Mouse (Mus musculus): ENCODE measurements at regions not wholly inside any gene's neighbourhood (a gene's known extent, or its start where the extent isn't known, plus 50 kb on each side); places are given as distances from the start of the nearest gene placed in this dataset.
A peak's percentile ranks its signal among the peaks of the same experiment; 100 is the strongest.

GRCm38 (mm10) chr9:73258640-73259039 lies 145.4 kb downstream of the Rsl24d1 start:
- Histone ChIP-seq H3K27me3 (ENCODE audit: insufficient read depth, poor library complexity, severe bottlenecking) (no peaks in the 10 kb centered on the region), H3K4me3 (no peak overlapping the region), H3K36me3 (no peaks in the 10 kb centered on the region), H3K9me3 (no peaks in the 10 kb centered on the region), H3K4me1 (replicated peaks) (peaks cover 8% of the 10 kb centered on the region; the same call in 1 of the 2 replicates), H3K27ac (no peak overlapping the region)
- no peak for DNase-seq (ENCODE audit: low spot score)
- WGBS: 89% methylated on average over 8 of the region's 8 CpGs

- no peak overlapping the region for H3K4me3 ChIP-seq
- no peaks in the 10 kb centered on the region for H3K27me3 ChIP-seq (ENCODE audit: insufficient read depth, poor library complexity, severe bottlenecking)
- H3K36me3 ChIP-seq: no peaks in the 10 kb centered on the region
- 28% methylated on average over 5 of the region's 5 CpGs for WGBS
- DNase-seq (ENCODE audit: low spot score): peak; percentile 27
- H3K9me3 ChIP-seq: no peaks in the 10 kb centered on the region
- H3K27ac ChIP-seq: no peak overlapping the region
- peaks cover 8% of the 10 kb centered on the region; the same call in 1 of the 2 replicates for H3K4me1 ChIP-seq (replicated peaks)
These were observed 149.5 kb downstream of the Rsl24d1 start for GRCm38 (mm10) chr9:73262711-73263110.

DNA sequence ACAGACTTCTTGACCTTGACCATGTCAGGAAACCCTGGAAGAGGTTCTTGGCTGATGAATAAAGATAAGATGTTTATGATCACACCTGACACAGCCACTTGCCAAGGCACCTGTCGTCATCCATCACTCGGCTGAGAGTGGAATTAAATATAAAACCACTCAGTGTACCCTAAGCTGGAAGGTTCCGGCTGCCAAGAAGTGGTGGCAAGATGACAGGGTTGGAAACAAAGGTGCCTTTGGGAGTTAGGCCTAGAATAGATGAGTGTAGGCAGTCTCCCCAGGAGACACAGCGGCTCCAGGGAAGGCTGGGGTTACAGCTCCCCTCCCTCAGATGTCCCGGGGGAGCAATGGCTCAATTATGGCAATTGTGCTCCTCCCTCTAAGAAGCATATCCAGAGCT lies 157.0 kb downstream of the Rsl24d1 start:
- no peak for DNase-seq (ENCODE audit: low spot score)
- WGBS: 85% methylated on average over 5 of the region's 5 CpGs
- no peak overlapping the region for H3K27ac ChIP-seq
- no peaks in the 10 kb centered on the region for H3K27me3 ChIP-seq (ENCODE audit: insufficient read depth, poor library complexity, severe bottlenecking)
- H3K4me1 ChIP-seq (replicated peaks): no peaks in the 10 kb centered on the region
- H3K9me3 ChIP-seq: no peaks in the 10 kb centered on the region
- no peak overlapping the region for H3K4me3 ChIP-seq
- no peaks in the 10 kb centered on the region for H3K36me3 ChIP-seq

DNA sequence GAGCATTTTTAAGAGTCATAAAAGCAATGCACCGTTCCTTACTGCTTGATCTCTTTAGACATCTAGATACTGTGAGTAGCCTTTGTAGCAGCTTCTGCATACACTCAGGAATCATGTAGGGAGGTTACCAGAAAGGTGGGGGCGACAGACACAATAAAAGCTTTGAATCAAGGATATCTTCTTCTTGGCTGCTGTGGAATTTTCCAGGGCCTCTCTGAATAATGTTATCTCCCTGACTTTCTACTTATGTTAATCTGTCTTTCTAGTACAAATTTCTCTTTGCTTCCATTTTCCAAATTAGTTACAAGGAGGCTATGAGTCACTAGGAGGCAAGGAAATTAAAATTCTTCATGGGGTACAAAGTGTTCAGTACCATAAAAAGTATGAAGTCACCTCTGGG lies 159.4 kb downstream of the Rsl24d1 start:
- Histone ChIP-seq H3K27ac (no peak overlapping the region), H3K9me3 (no peaks in the 10 kb centered on the region), H3K4me3 (no peak overlapping the region), H3K4me1 (replicated peaks) (no peaks in the 10 kb centered on the region), H3K36me3 (no peaks in the 10 kb centered on the region), H3K27me3 (ENCODE audit: insufficient read depth, poor library complexity, severe bottlenecking) (no peaks in the 10 kb centered on the region)
- 77% methylated on average over 2 of the region's 2 CpGs for WGBS
- DNase-seq (ENCODE audit: low spot score): no peak

DNA sequence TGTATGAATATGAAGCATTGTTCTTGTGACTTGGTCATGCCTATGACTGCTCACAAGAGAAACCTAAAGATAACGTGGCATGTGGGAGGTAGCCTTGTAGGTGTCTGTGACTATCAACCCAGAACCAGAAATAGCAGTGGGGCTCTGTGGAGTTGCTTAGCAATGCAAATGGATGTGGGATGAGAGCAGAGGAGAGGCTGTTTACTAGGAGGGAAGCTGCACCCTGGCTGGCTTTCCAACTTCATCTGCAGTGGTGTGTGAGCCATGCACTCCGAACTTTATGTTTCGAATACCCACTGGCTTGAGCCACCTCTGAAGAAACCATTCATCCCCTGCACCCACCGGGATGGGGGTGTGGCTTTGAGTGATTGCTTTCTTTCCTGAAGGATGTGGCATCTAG lies 160.5 kb downstream of the Rsl24d1 start:
- no peaks in the 10 kb centered on the region for H3K36me3 ChIP-seq
- WGBS: 77% methylated on average over 4 of the region's 4 CpGs
- H3K27me3 ChIP-seq (ENCODE audit: insufficient read depth, poor library complexity, severe bottlenecking): no peaks in the 10 kb centered on the region
- H3K4me1 ChIP-seq (replicated peaks): no peaks in the 10 kb centered on the region
- H3K9me3 ChIP-seq: no peaks in the 10 kb centered on the region
- DNase-seq (ENCODE audit: low spot score): no peak
- no peak overlapping the region for H3K4me3 ChIP-seq
- H3K27ac ChIP-seq: no peak overlapping the region

DNA sequence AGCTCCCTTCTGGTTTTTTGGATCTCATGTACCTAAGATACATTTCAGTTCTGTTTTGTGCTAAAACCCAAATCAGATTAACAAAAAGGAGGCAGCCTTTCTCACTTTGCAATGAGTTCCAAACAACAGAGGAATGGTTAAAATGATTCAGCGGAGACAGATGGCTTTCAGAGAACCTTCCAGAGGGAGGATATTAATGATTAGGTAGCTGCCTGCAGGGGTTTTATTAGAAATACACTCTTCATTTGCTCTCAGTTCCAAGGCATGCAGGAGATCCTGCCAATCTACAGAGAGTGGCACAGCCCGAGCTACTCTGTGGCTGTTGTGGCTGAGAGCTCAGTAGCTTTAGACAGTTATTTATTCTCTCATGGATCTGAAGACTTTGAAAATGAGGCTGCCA lies 162.4 kb downstream of the Rsl24d1 start:
- DNase-seq (ENCODE audit: low spot score): no peak
- Histone ChIP-seq H3K27ac (no peak overlapping the region), H3K36me3 (no peaks in the 10 kb centered on the region), H3K4me3 (no peak overlapping the region), H3K9me3 (no peaks in the 10 kb centered on the region), H3K4me1 (replicated peaks) (no peaks in the 10 kb centered on the region), H3K27me3 (ENCODE audit: insufficient read depth, poor library complexity, severe bottlenecking) (no peaks in the 10 kb centered on the region)
- 82% methylated on average over 2 of the region's 2 CpGs for WGBS

DNA sequence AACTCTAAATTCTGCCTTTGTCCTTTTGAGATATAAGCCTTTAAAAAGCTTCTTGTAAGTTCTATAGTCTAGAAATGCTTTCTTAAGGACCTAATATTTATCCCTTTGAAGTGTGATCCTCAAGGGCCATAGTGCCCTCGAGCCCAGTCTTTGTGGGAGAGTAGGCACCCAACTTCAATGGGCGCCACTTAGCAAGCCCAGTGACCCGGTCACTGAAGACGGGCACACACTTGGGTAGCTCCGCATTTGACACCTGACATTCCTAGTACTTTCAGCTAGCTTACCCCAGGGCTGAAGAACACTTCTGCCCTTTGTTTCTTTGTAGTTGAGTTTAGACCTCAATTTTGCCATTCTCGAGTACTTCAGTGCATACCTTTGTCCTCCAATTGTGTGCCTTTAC lies 182.1 kb downstream of the Rsl24d1 start:
- no peak for DNase-seq (ENCODE audit: low spot score)
- no peaks in the 10 kb centered on the region for H3K27me3 ChIP-seq (ENCODE audit: insufficient read depth, poor library complexity, severe bottlenecking)
- no peaks in the 10 kb centered on the region for H3K9me3 ChIP-seq
- H3K27ac ChIP-seq: no peak overlapping the region
- no peaks in the 10 kb centered on the region for H3K36me3 ChIP-seq
- H3K4me1 ChIP-seq (replicated peaks): no peaks in the 10 kb centered on the region
- 86% methylated on average over 6 of the region's 6 CpGs for WGBS
- no peak overlapping the region for H3K4me3 ChIP-seq

GRCm38 (mm10) chr9:73302156-73302918 lies 189.1 kb downstream of the Rsl24d1 start:
- DNase-seq (ENCODE audit: low spot score): peak; percentile 10

GRCm38 (mm10) chr9:73317048-73317447 lies 203.8 kb downstream of the Rsl24d1 start:
- 81% methylated on average over 1 of the region's 1 CpGs for WGBS
- H3K9me3 ChIP-seq: no peaks in the 10 kb centered on the region
- no peak for DNase-seq (ENCODE audit: low spot score)

More at GRCm38 (mm10) chr9:73302156-73302918, 189.1 kb downstream of the Rsl24d1 start:
- Histone ChIP-seq H3K4me3 (no peak overlapping the region), H3K9me3 (no peaks in the 10 kb centered on the region), H3K4me1 (replicated peaks) (no peaks in the 10 kb centered on the region), H3K27ac (no peak overlapping the region), H3K36me3 (no peaks in the 10 kb centered on the region), H3K27me3 (ENCODE audit: insufficient read depth, poor library complexity, severe bottlenecking) (no peaks in the 10 kb centered on the region)
- WGBS: 90% methylated on average over 5 of the region's 5 CpGs

DNA sequence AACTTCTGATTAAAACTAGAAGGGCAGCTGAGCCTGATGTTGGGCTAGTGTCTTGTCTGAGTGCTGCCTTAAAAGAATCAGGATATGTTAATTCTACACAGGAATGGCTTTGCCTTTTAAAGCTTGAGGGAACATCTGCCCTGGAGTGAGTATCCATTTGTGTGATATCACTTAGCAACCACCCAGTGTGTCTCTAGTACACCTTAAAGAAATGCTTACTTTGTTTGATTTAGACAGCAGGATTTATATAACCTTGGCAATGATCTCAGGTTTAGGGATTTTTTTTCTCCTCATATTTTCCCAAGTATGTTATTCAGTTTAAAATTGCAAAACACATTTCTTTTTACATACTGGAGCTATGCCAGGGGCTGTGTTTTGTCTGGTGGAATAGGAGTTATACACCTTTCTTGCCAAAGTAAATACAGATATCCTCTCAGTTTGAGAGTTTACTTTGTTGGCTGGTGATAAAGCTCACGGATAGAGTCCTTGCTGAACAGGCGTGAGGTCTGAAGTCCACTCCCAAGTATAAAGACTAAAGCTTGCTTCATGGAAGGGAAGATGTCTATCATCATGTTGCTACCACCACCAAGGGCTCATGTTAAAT lies 206.6 kb downstream of the Rsl24d1 start:
- Histone ChIP-seq H3K27me3 (ENCODE audit: insufficient read depth, poor library complexity, severe bottlenecking) (no peaks in the 10 kb centered on the region), H3K4me3 (no peak overlapping the region), H3K4me1 (replicated peaks) (no peaks in the 10 kb centered on the region), H3K9me3 (no peaks in the 10 kb centered on the region), H3K27ac (no peak overlapping the region), H3K36me3 (no peaks in the 10 kb centered on the region)
- WGBS: 89% methylated on average over 2 of the region's 2 CpGs
- no peak for DNase-seq (ENCODE audit: low spot score)

More at GRCm38 (mm10) chr9:73317048-73317447, 203.8 kb downstream of the Rsl24d1 start:
- H3K4me1 ChIP-seq (replicated peaks): no peaks in the 10 kb centered on the region
- no peaks in the 10 kb centered on the region for H3K36me3 ChIP-seq
- no peak overlapping the region for H3K27ac ChIP-seq
- no peaks in the 10 kb centered on the region for H3K27me3 ChIP-seq (ENCODE audit: insufficient read depth, poor library complexity, severe bottlenecking)
- H3K4me3 ChIP-seq: no peak overlapping the region

GRCm38 (mm10) chr9:73331066-73331465 lies 217.8 kb downstream of the Rsl24d1 start:
- Histone ChIP-seq H3K27ac (no peak overlapping the region), H3K27me3 (ENCODE audit: insufficient read depth, poor library complexity, severe bottlenecking) (no peaks in the 10 kb centered on the region), H3K4me1 (replicated peaks) (no peaks in the 10 kb centered on the region), H3K4me3 (no peak overlapping the region), H3K9me3 (no peaks in the 10 kb centered on the region), H3K36me3 (no peaks in the 10 kb centered on the region)
- DNase-seq (ENCODE audit: low spot score): no peak

DNA sequence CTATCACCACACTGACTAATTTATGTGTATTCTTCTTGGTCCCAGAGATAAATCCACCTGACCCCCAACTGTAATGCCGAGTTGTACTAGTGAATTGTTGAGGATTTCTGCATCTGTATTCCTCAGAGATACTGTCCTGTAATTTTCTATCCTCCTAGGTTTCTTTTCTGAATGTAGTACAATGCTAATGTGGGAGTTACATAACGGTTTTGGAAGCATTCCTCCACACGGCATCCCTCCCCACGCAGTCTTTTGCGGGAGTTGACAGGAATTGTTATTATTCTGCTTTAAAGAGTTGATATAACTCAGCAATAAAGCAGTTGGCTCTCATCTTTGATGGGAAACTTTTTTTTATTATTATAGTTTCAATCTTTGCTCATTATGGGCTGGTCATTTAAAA lies 222.8 kb downstream of the Rsl24d1 start:
- no peaks in the 10 kb centered on the region for H3K36me3 ChIP-seq
- no peak overlapping the region for H3K27ac ChIP-seq
- no peaks in the 10 kb centered on the region for H3K4me1 ChIP-seq (replicated peaks)
- H3K27me3 ChIP-seq (ENCODE audit: insufficient read depth, poor library complexity, severe bottlenecking): no peaks in the 10 kb centered on the region
- no peaks in the 10 kb centered on the region for H3K9me3 ChIP-seq
- H3K4me3 ChIP-seq: no peak overlapping the region
- WGBS: 91% methylated on average over 5 of the region's 5 CpGs
- DNase-seq (ENCODE audit: low spot score): no peak

GRCm38 (mm10) chr9:73337045-73337740 lies 224.0 kb downstream of the Rsl24d1 start:
- no peaks in the 10 kb centered on the region for H3K27me3 ChIP-seq (ENCODE audit: insufficient read depth, poor library complexity, severe bottlenecking)
- H3K27ac ChIP-seq: no peak overlapping the region
- no peak overlapping the region for H3K4me3 ChIP-seq
- no peak for DNase-seq (ENCODE audit: low spot score)
- no peaks in the 10 kb centered on the region for H3K4me1 ChIP-seq (replicated peaks)
- WGBS: 80% methylated on average over 2 of the region's 2 CpGs
- no peaks in the 10 kb centered on the region for H3K36me3 ChIP-seq
- peaks cover 9% of the 10 kb centered on the region; the same call in 1 of the 2 replicates for H3K9me3 ChIP-seq
